Mouse (Mus musculus) thymus, adult 2 months (tissue): ENCODE results near the gene Nfs1.

Source experiments
- CTCF ChIP-seq: fragments of 200-500 bp; IDR thresholded peaks from 2 replicates; pipeline ENCODE4 v1.5.1; 2012; ENCODE audit warnings: mild to moderate bottlenecking, control low read depth, low read length, moderate library complexity, borderline replicate concordance; ENCODE audit not compliant: control insufficient read depth, poor library complexity, insufficient read depth; ENCODE audit errors: extremely low read depth
- POLR2A ChIP-seq: fragments of 200-500 bp; IDR thresholded peaks from 2 replicates; pipeline ENCODE4 v1.6.1; 2012; ENCODE audit warnings: mild to moderate bottlenecking, low read length, control low read depth, moderate library complexity; ENCODE audit not compliant: control insufficient read depth, poor library complexity, insufficient read depth; ENCODE audit errors: extremely low read depth

DNA sequence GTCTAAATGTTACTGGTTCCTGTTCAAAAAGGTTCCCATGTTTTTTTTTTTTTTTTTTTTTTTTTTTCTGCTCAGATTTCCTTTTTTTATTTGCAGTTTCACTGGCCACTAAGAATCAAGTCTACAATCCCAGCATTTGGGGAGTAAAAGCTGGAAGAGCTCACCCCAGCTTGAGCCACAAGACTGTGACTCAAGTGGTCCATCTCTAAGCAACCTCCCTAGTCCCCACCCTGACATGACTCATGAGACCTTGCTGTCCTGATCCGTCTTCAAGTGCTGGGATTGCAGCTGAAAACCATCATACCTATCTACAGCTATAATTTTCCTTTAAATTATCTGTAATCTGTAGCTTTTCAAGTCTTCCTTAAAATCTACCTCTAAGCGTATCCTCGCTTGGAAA, 59.4 kb downstream of the Nfs1 start:
- TF ChIP-seq CTCF (no peak), POLR2A (no peak)
